Mouse (Mus musculus) testis, adult 2 months (tissue): ENCODE results near the gene Cfap65.

Experiments used
- CTCF ChIP-seq: fragments of 200-500 bp; IDR thresholded peaks from 2 replicates; pipeline ENCODE4 v1.5.1; 2012; ENCODE audit warnings: low read depth, mild to moderate bottlenecking, inconsistent platforms, low read length, moderate library complexity; ENCODE audit not compliant: control insufficient read depth, insufficient read depth, insufficient replicate concordance
- POLR2A ChIP-seq: fragments of 200-500 bp; IDR thresholded peaks from 2 replicates; pipeline ENCODE4 v1.6.1; 2012; ENCODE audit warnings: low read depth, mild to moderate bottlenecking, inconsistent platforms, low read length, moderate library complexity; ENCODE audit not compliant: control insufficient read depth

- TF ChIP-seq CTCF (no peak), POLR2A (no peak)
These were observed 77.2 kb downstream of the Cfap65 start for GRCm38 (mm10) chr1:74858171-74858719.
